Mouse (Mus musculus) liver, postnatal 0 days (tissue): ENCODE results near the gene Tmf1. TPM values are rescaled to one million over a fixed set of nuclear protein-coding genes. Genes with fewer than 3 reads are reported as not detected.

Source experiments
- ATAC-seq: fragments of 200-750 bp; cut with Nextera tagmentation; 2 replicates; pipeline ENCODE4 v1.8.0; 2017; ENCODE audit warnings: mild to moderate bottlenecking, moderate library complexity
- DNase-seq: peaks from one replicate; pipeline ENCODE4 v3.0.0-alpha.2; 2016
- H3K27ac ChIP-seq: fragments of 300-500 bp; sonication (generic); 2 replicates; pipeline ENCODE4 v1.5.1; 2014; ENCODE audit warnings: antibody characterized with exemption, moderate library complexity, mild to moderate bottlenecking, low read depth
- H3K27me3 ChIP-seq: fragments of 300-500 bp; sonication (generic); 2 replicates; pipeline ENCODE4 v1.6.1; 2014; ENCODE audit warnings: low read length, control low read depth, mixed read lengths; ENCODE audit not compliant: insufficient read depth
- H3K36me3 ChIP-seq: fragments of 300-500 bp; sonication (generic); replicated peaks from 2 replicates; pipeline ENCODE4 v1.6.1; 2014; ENCODE audit warnings: mild to moderate bottlenecking, control low read depth, low read length, moderate library complexity, mixed read lengths; ENCODE audit not compliant: insufficient read depth
- H3K4me1 ChIP-seq: fragments of 300-500 bp; sonication (generic); 2 replicates; pipeline ENCODE4 v1.6.1; 2014; ENCODE audit warnings: antibody characterized with exemption, mild to moderate bottlenecking, control low read depth; ENCODE audit not compliant: insufficient read depth
- H3K4me2 ChIP-seq: fragments of 300-500 bp; sonication (generic); 2 replicates; pipeline ENCODE4 v1.6.1; 2014; ENCODE audit warnings: low read depth, mild to moderate bottlenecking, low read length, moderate library complexity, mixed read lengths
- H3K4me3 ChIP-seq: fragments of 300-500 bp; sonication (generic); 2 replicates; pipeline ENCODE4 v1.5.1; 2014; ENCODE audit warnings: low read depth, low read length
- H3K9ac ChIP-seq: fragments of 300-500 bp; sonication (generic); replicated peaks from 2 replicates; pipeline ENCODE4 v1.6.1; 2014; ENCODE audit warnings: mild to moderate bottlenecking, moderate library complexity
- H3K9me3 ChIP-seq: fragments of 300-500 bp; sonication (generic); 2 replicates; pipeline ENCODE4 v1.6.1; 2016; ENCODE audit warnings: mild to moderate bottlenecking, control low read depth, low read length, mixed read lengths
- CTCF ChIP-seq: sonication (generic); IDR thresholded peaks from 2 replicates; pipeline ENCODE4 v1.5.1; 2016; ENCODE audit warnings: antibody characterized with exemption, low read depth
- EP300 ChIP-seq: IDR thresholded peaks from 2 replicates; pipeline ENCODE4 v1.6.1; 2016; ENCODE audit warnings: antibody characterized with exemption, low read depth, mild to moderate bottlenecking
- WGBS: fragments of 180-500 bp; shearing (Covaris S2); extraction: QIAGEN DNeasy Blood & Tissue Kit; methylation state at CpG from one replicate; pipeline ENCODE4 v1.1.7; 2014; ENCODE audit not compliant: insufficient replicate concordance; 5-methylcytosine and 5-hydroxymethylcytosine counted together
- polyA plus RNA-seq: library from polyadenylated mRNA; unstranded; fragments of >200 nt; fragmentation: Nextera tagmentation; extraction: Ambion mirVana; gene quantifications from 2 replicates; pipeline ENCODE4 v1.2.1, GENCODE M21; 2015

Tmf1 gene
- polyA plus RNA-seq, 1 experiment from 2014 or later, result 20.3 TPM

GRCm38 (mm10) chr6:97222321-97222720 is 43.4 kb upstream of the Tmf1 start:
- Histone ChIP-seq H3K4me3 (no peak overlapping the region), H3K27ac (no peak overlapping the region), H3K9ac (no peak overlapping the region), H3K4me1 (peaks cover 12% of the 10 kb centered on the region), H3K4me2 (peak overlapping the region; percentile 30), H3K36me3 (peaks cover 9% of the 10 kb centered on the region; the same call in 1 of the 2 replicates), H3K9me3 (no peaks in the 10 kb centered on the region), H3K27me3 (no peaks in the 10 kb centered on the region)
- ATAC-seq (peak; percentile 58), DNase-seq (no peak)
- no peak for TF ChIP-seq EP300
- TF ChIP-seq CTCF, result no peak
- 43% methylated on average over 6 of the region's 6 CpGs for WGBS

DNA sequence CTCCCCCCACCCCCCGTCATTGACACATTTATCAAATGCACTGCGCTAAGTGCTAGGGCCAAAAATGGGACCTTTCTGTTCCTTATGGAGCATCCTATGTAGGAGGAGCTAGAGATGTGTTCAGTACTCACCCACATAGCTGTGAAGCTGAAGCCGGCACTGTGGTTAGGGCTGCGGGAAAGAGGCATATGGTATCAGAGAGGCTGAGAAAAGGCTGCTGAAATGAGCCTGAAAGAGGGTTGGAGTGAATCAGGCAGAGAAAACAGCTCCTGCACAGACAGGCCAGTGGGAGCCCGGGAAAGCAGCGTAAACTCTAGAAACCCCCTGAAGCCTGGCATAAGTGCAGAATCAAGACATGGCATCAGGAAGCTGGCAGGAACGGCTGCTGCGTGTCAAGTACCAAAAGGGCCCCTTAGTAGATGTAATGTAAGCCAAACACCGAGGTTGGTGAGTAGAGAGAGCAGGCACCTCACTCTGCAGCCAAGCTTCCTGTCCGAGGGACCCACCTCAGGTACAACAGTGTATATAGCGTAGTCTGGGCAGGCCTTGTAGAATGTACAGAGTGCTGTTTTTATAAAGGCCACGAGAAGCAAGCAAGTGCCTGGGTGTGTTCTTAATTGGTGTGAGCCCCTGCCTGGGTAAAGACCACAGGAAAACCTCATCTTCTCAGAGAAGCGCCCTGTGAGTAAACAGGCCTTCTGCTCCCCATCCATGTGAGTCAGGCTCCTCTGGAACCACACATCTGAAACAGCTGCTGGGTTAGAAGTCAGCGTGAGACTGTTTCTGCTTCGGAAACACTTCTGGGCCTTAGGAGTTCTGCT is 42.5 kb upstream of the Tmf1 start:
- Histone ChIP-seq H3K9me3 (no peaks in the 10 kb centered on the region), H3K27ac (0 out of 2 replicates have a peak overlapping the region, but pooled peaks have one; percentile 7), H3K4me1 (peaks cover 12% of the 10 kb centered on the region), H3K9ac (no peak overlapping the region), H3K27me3 (no peaks in the 10 kb centered on the region), H3K36me3 (peaks cover 9% of the 10 kb centered on the region; the same call in 1 of the 2 replicates), H3K4me3 (no peak overlapping the region), H3K4me2 (no peak overlapping the region; the same call in 1 of the 2 replicates)
- DNase-seq (no peak), ATAC-seq (no peak)
- no peak for TF ChIP-seq EP300
- no peak for TF ChIP-seq CTCF
- WGBS, result 50% methylated on average over 15 of the region's 15 CpGs

DNA sequence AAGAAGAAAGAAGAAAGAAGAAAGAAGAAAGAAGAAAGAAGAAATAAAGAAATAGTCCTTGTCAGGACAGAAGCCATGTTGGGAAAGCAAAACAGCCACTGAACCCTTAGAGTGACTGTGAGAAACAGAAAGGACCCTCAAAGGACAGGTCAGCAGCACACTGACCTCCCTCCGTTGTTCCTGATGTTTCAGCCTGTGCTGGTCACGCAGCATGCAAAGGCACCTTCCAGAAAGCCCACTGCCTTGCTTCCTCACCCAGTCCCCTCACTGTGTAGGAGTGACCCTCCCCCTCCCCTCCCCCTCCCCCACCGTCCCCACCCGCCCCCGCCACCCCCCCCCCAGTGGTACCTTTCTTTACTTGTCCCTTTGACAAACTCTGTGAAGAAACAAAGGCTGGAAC is 41.8 kb upstream of the Tmf1 start:
- Histone ChIP-seq H3K4me3 (no peak overlapping the region), H3K36me3 (peaks cover 9% of the 10 kb centered on the region; the same call in 1 of the 2 replicates), H3K27ac (no peak overlapping the region), H3K9ac (no peak overlapping the region), H3K4me1 (peaks cover 12% of the 10 kb centered on the region), H3K4me2 (no peak overlapping the region), H3K27me3 (no peaks in the 10 kb centered on the region), H3K9me3 (no peaks in the 10 kb centered on the region)
- DNase-seq (no peak), ATAC-seq (no peak)
- no peak for TF ChIP-seq CTCF
- TF ChIP-seq EP300, result no peak
- WGBS, result 92% methylated on average over 2 of the region's 5 CpGs

GRCm38 (mm10) chr6:97216154-97216821 is 37.4 kb upstream of the Tmf1 start:
- Histone ChIP-seq H3K4me3 (no peak overlapping the region), H3K27me3 (no peaks in the 10 kb centered on the region), H3K4me2 (no peak overlapping the region), H3K9me3 (no peaks in the 10 kb centered on the region), H3K27ac (no peak overlapping the region), H3K36me3 (peaks cover 16% of the 10 kb centered on the region; the same call in 1 of the 2 replicates), H3K4me1 (peaks cover 20% of the 10 kb centered on the region), H3K9ac (no peak overlapping the region)
- no peak for TF ChIP-seq EP300
- TF ChIP-seq CTCF, result no peak
- no peak for DNase-seq
- no peak for ATAC-seq
- 85% methylated on average over 4 of the region's 4 CpGs for WGBS

GRCm38 (mm10) chr6:97211981-97212380 is 33.1 kb upstream of the Tmf1 start:
- peak overlapping the region; percentile 77 for H3K4me3 ChIP-seq
- peaks cover 23% of the 10 kb centered on the region for H3K4me1 ChIP-seq
- H3K9ac ChIP-seq, result peak overlapping the region; percentile 84
- DNase-seq (peak; percentile 32), ATAC-seq (no peak)
- H3K36me3 ChIP-seq, result 0 out of 2 replicates have a peak, but pooled peaks cover 8% of the 10 kb centered on the region
- no peaks in the 10 kb centered on the region for H3K27me3 ChIP-seq
- no peak for TF ChIP-seq CTCF
- no peak for TF ChIP-seq EP300
- no peaks in the 10 kb centered on the region for H3K9me3 ChIP-seq
- peak overlapping the region; percentile 83 for H3K27ac ChIP-seq
- peak overlapping the region; percentile 94 for H3K4me2 ChIP-seq
- 26% methylated on average over 12 of the region's 12 CpGs for WGBS

DNA sequence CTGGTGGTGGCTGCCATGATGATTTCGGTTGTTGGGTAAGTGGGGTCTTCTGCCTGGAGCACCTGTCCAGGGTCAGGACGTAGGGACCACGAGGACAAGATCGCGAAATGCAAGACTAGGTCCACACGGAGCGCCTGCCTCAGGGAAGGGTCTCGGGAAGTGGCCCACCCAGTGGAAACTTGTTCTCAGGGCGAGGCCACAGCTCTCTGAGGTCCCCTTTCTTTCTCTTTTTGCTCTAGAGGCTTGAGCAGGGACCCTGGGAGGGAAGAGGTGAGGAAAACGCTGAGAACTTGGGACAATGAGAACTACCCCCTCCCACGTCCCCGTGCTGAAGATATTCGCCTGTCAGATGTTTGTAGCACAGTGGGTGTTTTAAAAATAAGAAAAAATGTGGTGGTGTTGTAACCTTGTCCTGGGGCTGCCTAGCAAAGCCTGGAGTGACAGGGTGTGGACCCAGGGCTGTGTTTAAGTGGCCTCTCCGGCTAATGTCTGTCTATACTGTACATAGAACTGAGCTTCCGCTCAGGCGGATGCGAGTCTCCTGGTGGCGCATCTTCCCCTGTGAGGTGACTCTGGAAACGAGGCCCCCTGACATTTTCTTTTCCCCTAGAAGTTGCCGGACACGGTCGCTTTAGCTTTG is 32.2 kb upstream of the Tmf1 start:
- Histone ChIP-seq H3K9me3 (no peaks in the 10 kb centered on the region), H3K4me3 (peak overlapping the region; percentile 77), H3K4me2 (peak overlapping the region; percentile 94), H3K4me1 (peaks cover 25% of the 10 kb centered on the region), H3K27me3 (no peaks in the 10 kb centered on the region), H3K27ac (peak overlapping the region; percentile 83), H3K36me3 (0 out of 2 replicates have a peak, but pooled peaks cover 8% of the 10 kb centered on the region), H3K9ac (peak overlapping the region; percentile 84)
- DNase-seq, result peak; percentile 51
- peak; percentile 65 for ATAC-seq
- WGBS, result 2% methylated on average over 22 of the region's 22 CpGs
- TF ChIP-seq EP300 (no peak), CTCF (no peak)
